Mouse (Mus musculus) spleen, adult 18-20 months (tissue): ENCODE measurements around the gene Srrd.
"Not testable (repeated sequence)": the region's sequence is repeated elsewhere in the genome, so short reads cannot be mapped to it uniquely, and the experiment has no call there.

Experiments used
- DNase-seq, 2 experiments: peaks; one replicate each; pipeline ENCODE4 v3.0.0; 2022; ENCODE audit warnings: mixed read lengths in 2 of 2

The Srrd gene

DNA sequence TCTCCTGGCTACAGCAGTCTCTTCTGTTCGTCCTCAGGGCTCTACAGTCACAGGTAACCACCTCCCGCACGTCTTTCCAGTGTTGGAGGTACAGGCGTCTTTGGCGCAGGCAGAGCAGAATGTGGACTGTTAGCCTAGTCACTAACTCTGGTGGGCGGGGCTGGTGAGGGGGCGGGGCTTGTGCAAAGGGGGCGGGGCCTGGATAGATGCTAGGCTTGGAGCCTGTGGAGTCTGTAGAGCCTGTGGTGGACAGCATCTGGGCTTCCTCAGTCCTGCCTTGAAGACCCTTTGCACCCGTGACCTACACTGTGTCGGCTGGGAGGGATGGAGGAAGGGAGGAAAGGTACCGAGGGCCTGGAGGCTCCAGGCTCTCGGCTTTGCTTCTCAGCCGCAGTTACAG is 13.1 kb upstream of the Srrd start, which contains the start of gene Gm6583:
TSS of gene Gm6583 (minus strand) at position 124 of the 400 bp plus-strand sequence.
- no peak for DNase-seq

DNA sequence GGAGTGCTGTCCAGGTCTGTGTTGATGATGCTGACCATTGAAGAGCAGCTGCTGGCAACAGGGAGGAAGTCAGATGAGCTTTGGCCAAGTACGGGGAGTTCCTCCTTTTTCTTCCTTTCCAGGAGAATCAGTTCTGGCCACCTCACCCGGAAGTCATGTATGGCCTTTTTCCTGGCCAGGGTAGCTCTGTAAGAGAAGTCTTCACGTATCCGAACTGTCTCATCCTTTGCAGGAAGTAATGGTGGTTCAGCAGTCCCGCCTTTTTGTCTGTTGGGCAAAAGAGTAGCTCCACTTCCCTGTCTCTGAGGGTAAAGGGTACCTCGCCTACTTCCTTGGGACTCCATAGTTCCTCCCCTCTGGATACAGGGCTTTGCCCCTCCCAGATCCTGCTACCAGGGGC is 12.7 kb upstream of the Srrd start:
- DNase-seq: no peak

DNA sequence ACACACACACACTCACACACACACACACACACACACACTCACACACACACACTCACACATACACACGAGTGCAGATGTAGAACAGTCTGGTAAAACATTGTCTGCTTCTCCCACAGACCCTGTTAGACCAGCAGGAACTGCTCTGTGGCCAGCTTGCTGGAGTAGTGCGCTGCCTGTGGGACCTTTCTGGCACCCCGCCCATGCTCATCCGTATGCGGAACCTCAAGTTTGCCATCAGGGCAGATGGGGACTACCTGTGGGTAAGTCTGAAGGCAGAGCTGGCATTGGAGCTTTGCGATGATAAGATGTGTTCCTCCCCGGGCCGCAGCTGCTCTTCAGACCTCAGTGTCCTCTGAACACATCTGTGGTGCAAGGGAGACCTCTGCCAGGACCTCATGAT is 6.3 kb upstream of the Srrd start:
- DNase-seq: no peak

DNA sequence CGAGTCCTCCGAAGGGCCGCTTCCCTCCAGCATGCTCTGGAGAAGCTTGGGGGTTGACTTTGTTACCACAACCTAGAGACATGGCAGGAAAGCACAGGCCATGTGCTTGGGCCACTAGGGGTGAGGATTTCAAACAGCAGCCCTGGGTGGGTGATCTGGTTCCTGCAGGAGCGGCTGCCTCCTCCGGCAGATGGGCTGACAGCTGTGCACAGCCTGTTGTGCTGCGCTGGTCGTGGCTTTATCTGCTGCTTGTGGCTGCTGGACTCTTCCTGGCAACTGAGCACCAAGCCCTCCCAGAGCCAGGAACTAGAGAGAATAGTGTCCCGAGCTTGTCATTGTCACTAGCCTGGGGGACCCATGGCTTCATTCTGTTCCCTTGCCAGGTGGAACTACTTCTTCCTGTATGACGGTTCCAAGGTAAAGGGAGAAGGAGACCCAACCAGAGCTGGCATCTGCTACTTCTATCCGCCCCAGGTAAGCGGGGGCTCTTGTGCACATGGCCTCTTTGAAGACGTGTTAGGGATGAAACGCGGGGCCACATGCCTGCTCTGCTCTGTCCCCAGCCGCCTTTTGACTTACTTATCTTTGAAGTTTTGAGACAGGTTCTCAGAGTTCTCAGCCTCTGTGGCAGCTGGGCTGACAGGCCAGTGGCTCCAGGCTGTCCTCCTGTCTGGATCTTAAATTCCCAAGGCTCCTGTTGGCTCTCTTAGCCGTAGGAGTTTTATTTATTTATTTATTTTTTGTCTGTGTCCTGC is 3.5 kb upstream of the Srrd start:
- DNase-seq: no peak

DNA sequence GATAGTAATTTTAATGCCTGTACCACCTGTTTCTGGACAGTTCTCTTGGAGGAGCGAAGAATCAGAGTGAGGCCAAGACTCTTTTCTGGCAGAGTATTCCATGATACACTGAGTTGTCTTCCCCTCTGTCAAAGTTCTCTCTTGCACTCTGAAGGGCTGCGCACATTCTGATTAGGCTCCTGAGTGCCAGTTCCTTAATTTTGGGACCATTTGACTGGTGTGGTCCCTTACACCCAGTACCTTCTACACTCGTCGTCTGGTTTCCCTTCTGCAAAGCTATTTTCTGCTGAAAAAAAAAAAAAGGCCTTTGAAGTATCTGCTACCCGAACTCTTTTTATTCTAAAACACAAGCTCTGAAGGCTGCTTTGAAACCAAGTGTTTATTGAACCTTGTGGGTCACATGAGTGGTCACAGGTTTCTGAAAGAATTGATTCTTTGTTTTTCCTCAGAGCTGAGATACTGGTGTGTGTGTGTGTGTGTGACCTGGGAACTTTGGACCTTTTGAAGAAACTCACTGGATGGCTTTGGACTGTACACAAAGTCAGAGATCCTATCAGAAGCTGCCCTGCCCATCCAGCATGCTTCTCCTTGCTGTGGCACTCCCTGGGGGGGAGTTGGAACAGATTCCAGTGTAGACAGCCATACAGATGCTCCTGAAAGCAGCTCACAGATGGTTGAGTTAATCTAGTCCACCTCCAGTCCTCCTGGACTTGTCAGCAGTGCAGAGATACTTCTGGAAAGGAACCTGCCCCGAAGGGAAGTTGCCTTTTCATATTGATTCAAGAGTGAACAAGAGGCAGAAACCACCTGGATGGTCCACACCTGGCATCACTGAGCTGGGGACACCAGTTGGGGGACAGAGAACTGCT is 1.5 kb upstream of the Srrd start:
- DNase-seq: no peak

DNA sequence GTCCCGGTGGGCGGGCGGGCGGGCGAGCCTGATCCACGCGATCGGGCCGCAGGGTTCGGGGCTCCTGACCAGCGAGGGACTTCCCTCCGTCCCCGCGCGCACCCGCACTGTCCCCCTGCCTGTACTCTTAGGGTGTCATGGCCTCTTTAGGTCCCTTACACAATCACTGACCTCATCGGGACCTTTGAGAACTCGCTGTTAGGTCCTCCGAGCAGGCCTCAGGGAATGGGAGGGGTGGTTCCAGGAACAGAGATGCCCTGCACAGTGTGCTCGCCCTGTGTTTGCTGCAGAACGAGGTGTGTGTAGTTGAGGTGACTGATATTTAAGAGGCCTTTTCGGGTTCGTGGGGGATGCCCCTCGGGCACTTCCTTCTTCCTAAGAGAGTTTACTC is 360 bp upstream of the Srrd start:
- no peak for DNase-seq

DNA sequence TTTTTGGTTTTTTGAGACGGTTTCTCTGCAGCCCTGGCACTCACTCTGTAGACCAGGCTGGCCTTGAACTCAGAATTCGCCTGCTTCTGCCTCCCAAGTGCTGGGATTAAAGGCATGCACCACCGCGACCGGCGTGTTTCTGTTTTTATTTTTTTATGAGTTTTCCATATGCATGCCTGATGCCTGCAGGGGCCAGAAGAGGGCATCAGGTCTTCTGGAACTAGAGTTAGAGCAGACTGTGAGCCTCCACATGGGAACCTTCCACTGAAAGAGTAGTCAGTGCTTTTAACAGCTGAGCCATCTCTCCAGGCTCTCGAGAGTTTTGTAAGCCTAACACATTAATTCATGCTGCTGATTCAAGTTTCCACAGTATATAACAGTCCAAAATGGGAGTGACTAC is 3.6 kb downstream of the Srrd start:
- DNase-seq: no peak

DNA sequence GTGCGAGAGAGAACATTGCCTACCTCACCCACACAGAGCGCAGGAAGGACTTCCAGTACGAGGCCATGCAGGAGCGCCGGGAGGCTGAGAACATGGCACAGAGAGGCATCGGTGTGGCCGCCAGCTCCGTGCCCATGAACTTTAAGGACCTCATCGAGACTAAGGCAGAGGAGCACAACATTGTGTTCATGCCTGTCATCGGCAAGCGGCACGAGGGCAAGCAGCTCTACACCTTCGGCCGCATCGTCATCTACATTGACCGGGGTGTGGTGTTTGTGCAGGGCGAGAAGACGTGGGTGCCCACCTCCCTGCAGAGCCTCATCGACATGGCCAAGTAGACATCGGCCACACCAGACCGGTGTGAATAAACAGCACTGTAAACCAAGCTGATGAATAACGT is 5.8 kb downstream of the Srrd start:
- DNase-seq: no peak

DNA sequence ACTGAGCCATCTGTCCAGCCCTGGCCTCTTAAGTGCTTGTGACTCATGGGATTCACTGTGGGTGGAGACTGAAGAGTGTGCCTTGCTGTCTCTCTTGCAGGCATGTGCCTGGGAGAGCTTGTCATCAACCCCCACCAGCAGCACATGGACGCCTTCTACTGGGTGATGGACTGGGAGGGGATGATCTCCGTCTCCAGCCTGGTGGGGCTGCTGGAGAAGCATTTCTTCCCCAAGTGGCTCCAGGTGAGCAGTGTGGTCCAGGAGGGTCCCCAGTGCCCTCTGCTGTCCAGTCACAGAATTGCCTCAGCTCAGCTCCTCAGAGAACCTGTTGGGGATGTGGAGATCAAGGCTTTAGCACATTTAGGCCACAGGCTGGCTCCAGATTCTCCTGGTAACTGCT is 7.4 kb downstream of the Srrd start:
- peak; percentile 46 to 73 for DNase-seq

DNA sequence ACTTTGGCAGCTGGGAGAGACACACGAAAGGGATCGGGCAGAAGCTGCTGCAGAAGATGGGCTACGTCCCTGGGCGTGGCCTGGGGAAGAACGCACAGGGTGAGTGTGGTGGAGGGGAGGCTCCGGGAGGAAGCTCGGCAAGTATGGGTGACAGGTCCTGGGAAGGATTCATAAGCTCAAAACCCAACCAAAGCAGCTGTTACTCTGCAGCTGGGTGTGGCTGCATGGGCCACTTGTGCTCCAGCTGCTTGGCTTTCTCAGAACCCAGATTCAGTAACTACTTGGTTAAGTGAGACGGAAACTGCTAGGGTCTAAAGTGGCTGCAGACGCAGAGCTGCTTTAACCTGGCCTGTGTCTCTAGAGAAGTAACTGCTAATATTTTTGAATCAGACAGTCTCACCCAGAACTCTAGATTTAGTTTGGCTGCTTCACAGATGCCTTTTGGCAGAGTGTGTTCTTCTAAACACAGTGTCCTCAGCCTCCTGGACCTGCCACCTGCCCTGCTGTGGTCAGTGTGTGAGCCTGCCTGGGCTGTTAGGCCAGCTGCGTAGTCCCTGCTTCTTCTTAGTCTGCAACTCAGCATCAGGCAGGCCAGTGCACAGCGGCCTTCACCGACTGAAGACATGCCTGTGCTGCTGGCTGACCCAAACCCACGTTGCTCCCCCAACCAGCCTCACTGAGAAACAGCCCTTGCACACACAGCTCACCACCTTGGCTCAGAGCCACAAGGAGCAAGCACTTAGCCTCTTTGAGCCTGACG is 12.9 kb downstream of the Srrd start:
- no peak for DNase-seq

DNA sequence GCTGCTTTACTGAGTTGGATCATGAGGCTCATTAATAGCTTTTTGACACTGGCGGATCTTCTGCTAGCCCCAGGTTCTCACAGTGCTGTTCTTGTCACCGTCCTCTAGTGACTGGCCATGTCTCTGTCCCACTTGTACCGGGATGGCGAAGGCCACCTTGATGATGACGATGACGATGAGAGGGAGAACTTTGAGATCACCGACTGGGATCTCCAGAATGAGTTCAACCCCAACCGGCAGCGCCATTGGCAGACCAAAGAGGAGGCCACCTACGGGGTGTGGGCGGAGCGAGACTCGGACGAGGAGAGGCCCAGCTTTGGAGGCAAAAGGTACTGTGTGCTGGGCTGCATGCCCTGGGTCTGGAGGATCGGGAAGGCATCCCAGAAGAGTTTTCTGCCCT is 15.0 kb downstream of the Srrd start:
- DNase-seq: no peak

DNA sequence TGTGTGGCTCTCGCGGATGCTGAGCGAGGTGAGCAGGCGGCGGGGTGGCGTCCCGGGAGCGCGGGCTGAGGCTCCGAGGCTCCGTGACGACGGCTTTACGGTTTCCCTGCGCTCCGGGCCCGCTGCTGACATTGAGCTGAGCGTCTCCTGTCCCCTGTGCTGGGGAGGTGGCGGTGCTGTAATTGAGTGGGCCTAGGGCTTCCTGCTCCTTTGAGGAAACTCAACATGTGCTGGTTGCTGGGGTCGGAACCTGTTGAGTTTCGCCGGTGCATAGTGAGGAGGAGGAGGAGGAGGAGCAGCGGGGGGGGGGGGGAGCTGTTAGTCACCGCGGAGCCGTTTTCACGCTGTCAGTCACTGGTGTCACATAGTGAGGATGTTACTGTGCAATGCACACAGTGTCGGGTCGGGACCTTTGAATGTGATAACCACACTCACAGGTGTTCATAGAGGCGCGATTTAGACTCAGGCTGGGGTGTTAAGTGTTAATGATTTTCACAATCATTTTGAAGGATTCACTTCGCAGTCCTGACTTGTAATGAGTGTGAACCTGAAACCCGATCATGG is 16.3 kb downstream of the Srrd start:
- no peak for DNase-seq

DNA sequence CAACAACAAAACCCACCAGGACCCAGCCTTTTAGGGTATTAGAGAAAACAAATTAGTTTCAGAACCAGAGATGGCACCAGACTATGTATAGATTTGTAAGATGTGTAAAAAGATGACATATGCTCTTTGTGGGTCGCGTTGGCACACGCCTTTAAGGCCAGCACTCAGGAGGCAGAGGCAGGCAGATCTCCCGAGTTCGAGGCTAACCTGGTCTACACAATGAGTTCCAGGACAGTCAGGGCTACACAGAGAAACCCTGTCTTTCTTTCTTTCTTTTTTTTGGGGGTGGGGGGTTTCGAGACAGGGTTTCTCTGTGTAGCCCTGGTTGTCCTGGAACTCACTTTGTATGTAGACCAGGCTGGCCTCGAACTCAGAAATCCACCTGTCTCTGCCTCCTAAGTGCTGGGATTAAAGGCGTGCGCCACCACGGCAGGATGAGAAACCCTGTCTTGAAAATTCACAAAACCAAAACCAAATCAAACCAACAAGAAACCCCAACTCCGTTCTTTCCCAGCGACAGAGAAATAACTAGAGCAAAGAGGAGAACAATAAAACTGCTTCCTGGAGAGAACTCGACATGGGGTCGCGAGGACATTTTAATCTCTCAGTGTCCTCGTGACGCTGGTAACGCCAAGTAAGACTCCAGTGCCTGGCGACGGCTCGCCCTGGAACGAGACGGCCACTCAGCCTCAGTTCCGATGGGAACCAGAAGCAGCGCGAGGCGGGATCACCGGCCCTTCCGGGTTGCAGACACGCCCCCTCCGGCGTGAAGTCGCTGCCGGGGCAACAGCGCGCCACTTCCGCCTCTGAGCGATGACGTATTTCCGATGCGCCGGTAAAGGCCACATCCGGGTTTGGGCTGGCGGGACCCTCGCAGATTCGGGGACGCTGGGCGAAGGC is 17.0 kb downstream of the Srrd start, which contains the start of gene Tfip11:
TSS of gene Tfip11 (plus strand) at position 813 of the 900 bp plus-strand sequence.
- peak; percentile 88 to 92 for DNase-seq

DNA sequence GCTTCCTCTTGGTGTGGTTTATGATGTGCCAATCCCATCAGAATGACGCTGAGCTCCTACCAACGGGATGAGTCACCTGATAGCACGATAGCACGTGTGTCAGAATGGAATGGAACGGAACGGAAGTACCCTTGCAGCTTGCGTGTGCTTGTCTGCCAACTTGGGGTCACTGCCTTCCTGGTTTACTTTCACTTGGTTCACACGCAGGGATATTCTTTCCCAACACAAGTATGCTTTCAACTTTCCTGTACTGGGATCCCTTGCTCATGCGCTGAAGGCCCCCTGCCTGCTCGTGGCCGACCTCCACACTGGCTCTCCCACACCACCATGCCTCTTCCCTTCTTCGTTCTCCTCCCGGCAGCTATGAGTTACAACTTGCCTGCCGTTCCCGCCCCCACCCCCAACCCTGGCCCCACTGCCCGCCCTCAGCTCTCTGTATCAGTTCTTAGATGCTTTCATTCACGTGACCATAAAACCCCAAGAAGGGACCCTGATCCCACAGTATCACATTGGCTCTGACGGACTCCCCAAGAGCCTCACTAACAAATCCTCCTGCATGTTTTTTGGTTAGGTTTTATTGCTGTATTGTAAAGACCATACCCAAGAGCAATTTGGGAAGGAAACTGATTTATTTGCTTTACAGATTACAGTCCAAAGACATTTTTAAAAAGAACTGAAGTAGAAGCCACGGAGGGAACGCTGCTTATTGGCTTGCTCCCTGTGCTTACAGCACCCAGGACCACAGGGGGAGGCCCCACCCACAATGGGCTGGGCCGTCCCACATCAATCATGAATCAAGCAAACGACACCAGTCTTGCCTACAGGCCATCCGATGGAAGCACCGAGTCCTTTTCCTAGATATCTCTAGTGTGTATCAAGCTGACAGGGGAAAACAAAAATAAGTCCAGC is 17.9 kb downstream of the Srrd start:
- DNase-seq: peak; percentile 38 to 63

DNA sequence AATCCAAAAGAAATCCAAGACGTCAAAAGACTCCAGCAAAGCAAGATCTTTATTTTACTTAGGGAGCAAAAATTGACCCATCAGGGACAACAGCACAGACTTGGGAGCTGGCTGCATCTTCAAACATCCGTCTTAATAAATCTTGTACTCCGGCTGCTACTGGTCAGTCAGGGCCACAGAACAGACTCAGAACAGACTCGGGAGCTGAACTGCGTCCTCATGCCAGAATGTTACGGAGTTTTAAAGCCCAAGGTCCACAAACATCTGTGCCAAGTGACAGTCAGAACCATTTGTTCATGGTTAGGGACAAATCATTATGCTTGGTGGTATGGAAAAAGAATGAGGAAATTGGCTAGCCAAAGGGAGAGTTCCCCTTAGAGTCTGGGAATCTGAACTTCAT is 19.6 kb downstream of the Srrd start:
- DNase-seq: no peak

DNA sequence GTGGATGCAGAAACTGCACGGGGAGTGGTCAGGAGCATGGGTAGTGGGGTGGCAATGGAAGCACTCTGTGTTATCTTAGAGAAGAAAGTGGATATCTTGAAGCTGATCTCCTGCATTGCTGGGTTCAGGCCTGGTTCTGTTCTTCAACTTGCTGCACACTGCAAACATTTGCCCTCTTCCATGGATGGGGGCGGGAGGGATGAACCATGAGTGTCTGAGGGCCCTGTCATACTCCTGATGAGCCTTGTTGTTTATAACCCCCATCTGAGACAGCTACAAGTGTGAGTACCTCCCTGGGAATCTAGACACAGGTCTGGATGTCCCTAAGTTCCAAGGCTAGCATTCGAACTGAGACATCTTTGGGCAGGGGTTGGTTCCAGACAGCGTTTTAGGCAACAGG is 21.5 kb downstream of the Srrd start:
- DNase-seq: no peak

DNA sequence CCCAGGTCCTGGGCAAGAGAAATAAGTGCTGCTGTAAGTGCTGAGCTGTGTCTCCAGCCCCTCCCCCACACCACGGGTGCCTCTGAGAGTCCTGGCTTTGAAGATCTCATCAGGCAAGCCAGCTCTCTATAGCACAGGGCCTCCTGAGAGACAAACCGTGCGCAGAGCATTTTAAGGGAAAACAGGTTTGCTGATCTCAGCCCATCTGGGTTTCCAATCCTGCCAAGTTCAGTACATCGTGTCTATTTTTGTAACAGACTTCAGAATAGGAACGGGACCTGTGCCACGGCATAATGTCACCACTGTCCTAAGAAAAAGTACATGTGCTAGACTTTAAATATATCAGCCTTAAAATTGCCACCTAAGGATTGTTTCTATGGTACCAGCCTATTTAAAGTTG is 21.9 kb downstream of the Srrd start:
- no peak for DNase-seq

DNA sequence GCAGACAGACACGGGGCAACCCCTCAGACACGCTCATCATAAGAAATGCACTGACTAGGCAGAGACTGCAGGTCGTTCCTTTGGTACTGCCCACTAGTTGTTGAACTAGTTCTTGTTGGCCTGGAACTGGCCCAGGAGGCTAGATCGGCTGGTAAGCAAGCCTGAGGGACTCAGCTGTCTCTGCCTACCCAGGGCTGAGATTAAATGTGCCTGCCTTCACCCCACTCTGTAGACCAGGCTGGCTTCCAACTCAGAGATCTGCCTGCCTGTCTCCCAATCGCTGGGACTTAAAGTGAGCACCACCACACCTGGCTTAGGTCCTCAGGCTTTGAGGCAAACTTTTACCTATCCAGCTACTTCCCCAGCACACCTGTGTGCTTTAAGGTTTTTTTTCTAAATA is 22.5 kb downstream of the Srrd start:
- DNase-seq: no peak

DNA sequence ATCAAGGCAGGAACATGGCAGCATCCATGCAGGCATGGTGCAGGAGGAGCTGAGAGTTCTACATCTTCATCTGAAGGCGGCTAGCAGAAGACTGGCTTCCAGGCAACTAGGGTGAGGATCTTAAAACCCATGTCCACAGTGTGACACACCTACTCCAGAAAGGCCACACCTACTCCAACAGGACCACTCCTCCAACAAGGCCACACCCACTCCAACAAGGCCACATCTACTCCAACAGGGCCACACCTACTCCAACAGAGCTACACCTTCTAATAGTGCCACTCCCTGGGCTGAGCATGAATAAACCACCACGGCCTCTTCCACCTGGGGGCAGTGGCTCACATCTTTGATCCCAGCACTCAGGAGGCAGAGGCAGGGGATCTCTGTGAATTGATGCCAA is 23.5 kb downstream of the Srrd start:
- DNase-seq: not testable (repeated sequence)

DNA sequence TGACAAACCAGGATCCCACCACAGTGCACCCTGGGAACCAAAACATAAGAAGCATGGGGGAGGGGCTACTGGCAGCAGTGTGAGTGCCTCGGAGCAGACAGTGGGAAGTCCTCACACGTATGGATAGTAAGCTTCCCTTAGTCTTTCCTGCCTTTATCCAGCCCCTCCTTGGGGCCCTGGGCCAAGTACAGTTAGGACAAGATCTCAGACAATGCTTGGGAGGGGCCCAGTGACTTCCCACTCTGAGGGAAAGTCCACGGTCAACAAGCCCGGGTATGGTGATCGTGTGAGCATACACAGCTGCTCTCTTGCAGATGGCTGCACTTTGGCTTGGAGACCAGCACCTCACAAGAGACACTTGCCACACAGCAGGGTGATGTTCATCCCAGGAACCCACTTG is 25.5 kb downstream of the Srrd start:
- no peak for DNase-seq

DNA sequence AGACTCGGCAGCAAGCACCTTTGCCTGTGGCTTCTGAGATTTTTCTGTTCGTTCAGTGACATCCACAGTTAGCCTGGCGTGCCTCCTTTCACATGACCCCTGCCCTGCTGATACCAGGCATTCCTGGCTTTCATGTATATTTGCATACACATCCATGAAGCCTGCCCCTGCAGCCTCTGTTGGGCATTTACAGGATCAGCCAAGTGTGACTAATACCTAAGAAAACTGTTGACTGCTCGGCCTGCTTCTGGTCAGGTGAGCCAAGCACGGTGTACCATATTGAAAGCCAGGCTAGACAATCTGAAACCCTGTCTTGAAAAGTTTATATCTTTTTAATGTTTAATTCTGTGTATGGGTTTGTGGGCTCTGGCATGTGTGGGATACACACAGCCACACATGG is 26.4 kb downstream of the Srrd start:
- DNase-seq: no peak
